Comparison of ENCODE assay signal across 20 mouse cellular contexts in genomic region chr4:65136541-65136940, GRCm38 (mm10). TPM values are rescaled to one million over a fixed set of nuclear protein-coding genes. Genes with fewer than 3 reads are reported as not detected.
DNase-seq lines count a peak whose midpoint lies in the region; ATAC-seq lines count a peak whose summit lies in the region.
"Had no signal": no experiment of that assay in that cellular context is flagged by ENCODE, and none has a peak within 500 bp of the region (broad histone marks: within the 10 kb centered on the region; RNA-seq: fewer than 3 reads in every experiment).

No protein-coding gene starts in this region.

- H3K27ac ChIP-seq in embryonic facial prominence, embryonic 14.5 days (replicated peaks; ENCODE audit: low read depth, low read length), result no peak overlapping the region
- H3K27ac ChIP-seq in embryonic facial prominence, embryonic 10.5 days (replicated peaks), result no peak overlapping the region
- no peak overlapping the region for H3K27ac ChIP-seq in embryonic facial prominence, embryonic 15.5 days (replicated peaks)

- no peak overlapping the region for H3K4me2 ChIP-seq in embryonic facial prominence, embryonic 14.5 days (ENCODE audit: low read depth, low read length)
- no peak overlapping the region for H3K4me2 ChIP-seq in embryonic facial prominence, embryonic 15.5 days (replicated peaks)

- no peaks in the 10 kb centered on the region for H3K36me3 ChIP-seq in embryonic facial prominence, embryonic 14.5 days (ENCODE audit: control insufficient read depth, insufficient read depth, low read length)
- no peaks in the 10 kb centered on the region for H3K36me3 ChIP-seq in embryonic facial prominence, embryonic 10.5 days (replicated peaks)
- no peaks in the 10 kb centered on the region for H3K36me3 ChIP-seq in embryonic facial prominence, embryonic 15.5 days
- H3K36me3 ChIP-seq: G1E had no signal

- peak; percentile 55; the same call in 1 of the 2 replicates for ATAC-seq in embryonic facial prominence, embryonic 14.5 days (ENCODE audit: low read depth)
- ATAC-seq in embryonic facial prominence, embryonic 15.5 days (ENCODE audit: insufficient number of reproducible peaks, low FRiP score, low TSS enrichment, low read depth), result peak; percentile 57; the same call in 1 of the 2 replicates
- ATAC-seq in erythroid progenitor cell, adult 5-6 weeks (replicated peaks; ENCODE audit: low FRiP score, poor library complexity, severe bottlenecking), result no peak
- ATAC-seq: activated CD4-positive, CD25-positive, alpha-beta regulatory T cell, adult 4 months; CD4-positive, CD25-positive, alpha-beta regulatory T cell, adult 4 months; Patski had no signal

- no peaks in the 10 kb centered on the region for H3K9me3 ChIP-seq in embryonic facial prominence, embryonic 14.5 days (ENCODE audit: control insufficient read depth, low read length)
- no peaks in the 10 kb centered on the region for H3K9me3 ChIP-seq in embryonic facial prominence, embryonic 10.5 days
- H3K9me3 ChIP-seq in embryonic facial prominence, embryonic 15.5 days (replicated peaks), result no peaks in the 10 kb centered on the region

- DNase-seq in embryonic facial prominence, embryonic 14.5 days (ENCODE audit: low spot score), result no peak
- no peak for DNase-seq in embryonic facial prominence, embryonic 10.5 days (ENCODE audit: low spot score)
- DNase-seq: adrenal gland, adult 2 months; adrenal gland, adult 8-10 months; adrenal gland, postnatal 10 days; adrenal gland, postnatal 14 days; adrenal gland, postnatal 25 days; adrenal gland, postnatal 36 days; B cell, adult 2 months; cerebellum, adult 11 months; cerebellum, adult 11-12 months; cerebellum, adult 18-20 months had no signal

- H3K9ac ChIP-seq in embryonic facial prominence, embryonic 14.5 days (ENCODE audit: low read depth, low read length), result no peak overlapping the region
- no peak overlapping the region for H3K9ac ChIP-seq in embryonic facial prominence, embryonic 15.5 days

- H3K27me3 ChIP-seq in embryonic facial prominence, embryonic 14.5 days (replicated peaks; ENCODE audit: control insufficient read depth, insufficient read depth, low read length), result no peaks in the 10 kb centered on the region
- H3K27me3 ChIP-seq in embryonic facial prominence, embryonic 10.5 days (replicated peaks; ENCODE audit: low read depth, poor library complexity, severe bottlenecking), result no peaks in the 10 kb centered on the region
- H3K27me3 ChIP-seq in embryonic facial prominence, embryonic 15.5 days, result no peaks in the 10 kb centered on the region
- H3K27me3 ChIP-seq: CH12.LX, Patski had no signal

- no peaks in the 10 kb centered on the region for H3K4me1 ChIP-seq in embryonic facial prominence, embryonic 14.5 days (ENCODE audit: control insufficient read depth, insufficient read depth, low read length)
- H3K4me1 ChIP-seq in embryonic facial prominence, embryonic 10.5 days, result no peaks in the 10 kb centered on the region
- H3K4me1 ChIP-seq in embryonic facial prominence, embryonic 15.5 days, result no peaks in the 10 kb centered on the region

- H3K4me3 ChIP-seq in embryonic facial prominence, embryonic 14.5 days (ENCODE audit: low read depth, low read length), result no peak overlapping the region
- H3K4me3 ChIP-seq in embryonic facial prominence, embryonic 10.5 days, result no peak overlapping the region
- H3K4me3 ChIP-seq in embryonic facial prominence, embryonic 15.5 days (replicated peaks), result no peak overlapping the region

- WGBS in embryonic facial prominence, embryonic 14.5 days, result 83% methylated on average over 3 of the region's 3 CpGs
- 88% methylated on average over 3 of the region's 3 CpGs for WGBS in embryonic facial prominence, embryonic 10.5 days
- 77% methylated on average over 3 of the region's 3 CpGs for WGBS in embryonic facial prominence, embryonic 15.5 days

RNA-seq across cellular contexts. Expression of gene Pappa, which starts 12.6 kb away (rescaled TPM):
- 1.7 and 1.8 TPM in 2 replicates for polyA plus RNA-seq in embryonic facial prominence, embryonic 14.5 days (2014; fragmentation: Nextera tagmentation; extraction: Ambion mirVana)
- 0.70 and 0.80 TPM in 2 replicates for polyA plus RNA-seq in embryonic facial prominence, embryonic 10.5 days (2016; fragmentation: Nextera tagmentation; extraction: Ambion mirVana)
- 1.7 and 1.9 TPM in 2 replicates for polyA plus RNA-seq in embryonic facial prominence, embryonic 15.5 days (2015; fragmentation: Nextera tagmentation; extraction: Ambion mirVana)
- total RNA-seq in erythroid progenitor cell, adult 5-6 weeks (2015; ENCODE audit: low replicate concordance), result 0.36 TPM in 1 of 2 replicates, not detected in the other
- total RNA-seq in erythroid progenitor cell, adult 5-6 weeks (2017; ENCODE audit: low replicate concordance), result 0.23 and 0.90 TPM in 2 replicates
- total RNA-seq: CH12.LX, MEL had no signal
- polyA plus RNA-seq: activated CD4-positive, CD25-positive, alpha-beta regulatory T cell, adult 4 months; G1E had no signal
